Mouse (Mus musculus) kidney, adult 8-10 months (tissue): Measurements from ENCODE around the gene Ifnlr1.

Source experiments
- DNase-seq, 2 experiments: peaks; one replicate each; pipeline ENCODE4 v3.0.0; 2022

Gene Ifnlr1

GRCm38 (mm10) chr4:135744726-135745448, 58.8 kb downstream of the Ifnlr1 start:
- no peak for DNase-seq

- DNase-seq: no peak
Measured at GRCm38 (mm10) chr4:135745613-135746012, 59.5 kb downstream of the Ifnlr1 start.

GRCm38 (mm10) chr4:135750896-135751295, 64.8 kb downstream of the Ifnlr1 start:
- DNase-seq: no peak

GRCm38 (mm10) chr4:135752106-135752778, 66.2 kb downstream of the Ifnlr1 start:
- no peak for DNase-seq

- no peak for DNase-seq
Measured at GRCm38 (mm10) chr4:135752779-135753164, 66.7 kb downstream of the Ifnlr1 start.
